Mouse (Mus musculus) left cerebral cortex, adult 9 months (tissue): ENCODE results near the gene Gm17617.

Experiments
- DNase-seq, 2 experiments: peaks; one replicate each; pipeline ENCODE4 v3.0.0; 2022; ENCODE audit warnings: low spot score in 2 of 2

Gm17617 gene

GRCm38 (mm10) chr13:55133448-55133847 is at the start of gene Gm17617:
Gene Gm17617 (minus strand): TSS chr13:55133548.
- no peak for DNase-seq

- peak; percentile 59 to 72 for DNase-seq
Measured at GRCm38 (mm10) chr13:55182173-55182894, 49.0 kb upstream of the Gm17617 start.

GRCm38 (mm10) chr13:55181786-55182172 is 48.4 kb upstream of the Gm17617 start:
- DNase-seq, result no peak

- no peak for DNase-seq
Measured at GRCm38 (mm10) chr13:55179591-55179990, 46.2 kb upstream of the Gm17617 start.

GRCm38 (mm10) chr13:55178556-55178955 is 45.2 kb upstream of the Gm17617 start:
- peak; percentile 56 to 85 for DNase-seq

GRCm38 (mm10) chr13:55177903-55178496 is 44.7 kb upstream of the Gm17617 start:
- no peak for DNase-seq

- no peak for DNase-seq
Measured at GRCm38 (mm10) chr13:55176265-55176664, 42.9 kb upstream of the Gm17617 start.

GRCm38 (mm10) chr13:55174347-55174746 is 41.0 kb upstream of the Gm17617 start:
- no peak for DNase-seq

GRCm38 (mm10) chr13:55172336-55172770 is 39.0 kb upstream of the Gm17617 start:
- DNase-seq, result no peak

GRCm38 (mm10) chr13:55171517-55172335 is 38.4 kb upstream of the Gm17617 start:
- DNase-seq, result peak in 1 of 2 experiments; percentile 62

- DNase-seq, result no peak
Measured at GRCm38 (mm10) chr13:55168958-55169369, 35.6 kb upstream of the Gm17617 start.

GRCm38 (mm10) chr13:55168255-55168654 is 34.9 kb upstream of the Gm17617 start:
- DNase-seq, result no peak

- no peak for DNase-seq
Measured at GRCm38 (mm10) chr13:55167798-55168197, 34.5 kb upstream of the Gm17617 start.

- no peak for DNase-seq
Measured at GRCm38 (mm10) chr13:55166806-55167725, 33.7 kb upstream of the Gm17617 start.

- no peak for DNase-seq
Measured at GRCm38 (mm10) chr13:55165831-55166339, 32.5 kb upstream of the Gm17617 start.

- no peak for DNase-seq
Measured at GRCm38 (mm10) chr13:55163553-55163952, 30.2 kb upstream of the Gm17617 start.

- no peak for DNase-seq
Measured at GRCm38 (mm10) chr13:55162365-55162764, 29.0 kb upstream of the Gm17617 start.

- no peak for DNase-seq
Measured at GRCm38 (mm10) chr13:55153951-55154350, 20.6 kb upstream of the Gm17617 start.

GRCm38 (mm10) chr13:55152621-55153415 is 19.5 kb upstream of the Gm17617 start, which contains the start of gene Fgfr4:
Gene Fgfr4 (plus strand): TSS chr13:55152640.
- no peak for DNase-seq

GRCm38 (mm10) chr13:55140271-55140670 is 6.9 kb upstream of the Gm17617 start:
- no peak for DNase-seq
